Mouse (Mus musculus) spleen, postnatal 4 days (tissue): Measurements from ENCODE around the gene Ss18l2.

Experiments used
- DNase-seq, 2 experiments: peaks; one replicate each; pipeline ENCODE4 v3.0.0; 2022; ENCODE audit warnings: low spot score in 2 of 2

The Ss18l2 gene

GRCm38 (mm10) chr9:121709898-121710583 lies at the start of gene Ss18l2:
Gene Ss18l2 (plus strand): TSS chr9:121710329.
- DNase-seq, result peak; percentile 97 to 98

- DNase-seq, result no peak
Measured at GRCm38 (mm10) chr9:121663467-121663866, 46.7 kb upstream of the Ss18l2 start.

GRCm38 (mm10) chr9:121664104-121664503 lies 46.0 kb upstream of the Ss18l2 start:
- no peak for DNase-seq

- DNase-seq, result peak in 1 of 2 experiments; percentile 59
Measured at GRCm38 (mm10) chr9:121666957-121667630, 43.0 kb upstream of the Ss18l2 start.

GRCm38 (mm10) chr9:121667822-121668221 lies 42.3 kb upstream of the Ss18l2 start:
- no peak for DNase-seq

GRCm38 (mm10) chr9:121669348-121669791 lies 40.8 kb upstream of the Ss18l2 start:
- peak; percentile 45 to 80 for DNase-seq

GRCm38 (mm10) chr9:121671300-121671699 lies 38.8 kb upstream of the Ss18l2 start:
- DNase-seq, result peak in 1 of 2 experiments; percentile 67

- no peak for DNase-seq
Measured at GRCm38 (mm10) chr9:121672311-121672710, 37.8 kb upstream of the Ss18l2 start.

- DNase-seq, result no peak
Measured at GRCm38 (mm10) chr9:121673716-121674115, 36.4 kb upstream of the Ss18l2 start.

- DNase-seq, result peak; percentile 41 to 73
Measured at GRCm38 (mm10) chr9:121675011-121675410, 35.1 kb upstream of the Ss18l2 start.

GRCm38 (mm10) chr9:121675556-121675955 lies 34.6 kb upstream of the Ss18l2 start:
- no peak for DNase-seq

- no peak for DNase-seq
Measured at GRCm38 (mm10) chr9:121677069-121677468, 33.1 kb upstream of the Ss18l2 start.

GRCm38 (mm10) chr9:121677476-121677875 lies 32.7 kb upstream of the Ss18l2 start:
- DNase-seq, result no peak

- peak; percentile 35 to 75 for DNase-seq
Measured at GRCm38 (mm10) chr9:121679549-121679948, 30.6 kb upstream of the Ss18l2 start.

GRCm38 (mm10) chr9:121681191-121681590 lies 28.9 kb upstream of the Ss18l2 start:
- no peak for DNase-seq

GRCm38 (mm10) chr9:121682037-121682680 lies 28.0 kb upstream of the Ss18l2 start:
- no peak for DNase-seq

- no peak for DNase-seq
Measured at GRCm38 (mm10) chr9:121684702-121685101, 25.4 kb upstream of the Ss18l2 start.

GRCm38 (mm10) chr9:121690200-121690651 lies 19.9 kb upstream of the Ss18l2 start:
- DNase-seq, result no peak

GRCm38 (mm10) chr9:121690734-121691133 lies 19.4 kb upstream of the Ss18l2 start:
- no peak for DNase-seq

- DNase-seq, result no peak
Measured at GRCm38 (mm10) chr9:121694736-121695135, 15.4 kb upstream of the Ss18l2 start.

- DNase-seq, result no peak
Measured at GRCm38 (mm10) chr9:121696626-121697025, 13.5 kb upstream of the Ss18l2 start.
